8 mouse cellular contexts compared by ENCODE assay signal in genomic region chr2:25318119-25318966, GRCm38 (mm10). TPM values are rescaled to one million over a fixed set of nuclear protein-coding genes. Genes with fewer than 3 reads are reported as not detected.
A peak's percentile ranks its signal among the peaks of the same experiment; 100 is the strongest.
DNase-seq lines count a peak whose midpoint lies in the region; ATAC-seq and TF ChIP-seq lines count a peak whose summit lies in the region.

No protein-coding gene starts in this region.

- TF ChIP-seq CTCF in heart, postnatal 0 days (IDR thresholded peaks at IDR 0.05; ENCODE audit: low read depth): no peak
- no peak for TF ChIP-seq CTCF in heart, adult 2 months (IDR thresholded peaks at IDR 0.05)

- no peak overlapping the region for H3K27ac ChIP-seq in heart, postnatal 0 days (ENCODE audit: low read depth)
- H3K27ac ChIP-seq in heart, adult 2 months: no peak overlapping the region
- H3K27ac ChIP-seq in forebrain, embryonic 11.5 days (ENCODE audit: low read depth, low read length): no peak overlapping the region
- no peak overlapping the region for H3K27ac ChIP-seq in limb, embryonic 12.5 days

- TF ChIP-seq POLR2A in heart, adult 2 months (IDR thresholded peaks at IDR 0.05; ENCODE audit: insufficient read depth, low read depth, low read length): no peak

- 4% methylated on average over 23 of the region's 31 CpGs for WGBS in heart, postnatal 0 days
- WGBS in heart, adult 2 months: 10% methylated on average over 31 of the region's 31 CpGs
- 8% methylated on average over 31 of the region's 31 CpGs for WGBS in forebrain, embryonic 11.5 days
- WGBS in limb, embryonic 12.5 days: 7% methylated on average over 31 of the region's 31 CpGs

- no peak for ATAC-seq in heart, postnatal 0 days (ENCODE audit: insufficient read depth, low read depth)
- 0 out of 2 replicates have a peak, but pooled peaks have one; percentile 7 for ATAC-seq in forebrain, embryonic 11.5 days (replicated peaks; ENCODE audit: low FRiP score)
- no peak for ATAC-seq in limb, embryonic 12.5 days (ENCODE audit: insufficient number of reproducible peaks, insufficient read depth, low FRiP score, low TSS enrichment, low read depth)

- TF ChIP-seq EP300 in heart, postnatal 0 days (IDR thresholded peaks at IDR 0.05; ENCODE audit: low read depth): no peak
- TF ChIP-seq EP300 in heart, adult 2 months (IDR thresholded peaks at IDR 0.05; ENCODE audit: insufficient read depth, low read depth, low read length): no peak

- no peak for DNase-seq in heart, postnatal 0 days (ENCODE audit: low spot score)
- DNase-seq in heart, adult 2 months: no peak
- peak; percentile 25 for DNase-seq in MN1 (ENCODE audit: low spot score)
- no peak for DNase-seq in forebrain, embryonic 11.5 days (ENCODE audit: low spot score)
- peak; percentile 17 for DNase-seq in splenic B cell, adult 2 months (ENCODE audit: low read depth, low spot score)
- DNase-seq in yolk sac, embryonic 10.5 days (ENCODE audit: low spot score): no peak
- DNase-seq in T-cell, adult 2 months (ENCODE audit: low spot score): no peak

- intact Hi-C loops in heart, adult 2 months (cut with DNase I): no loop called here

- H3K9me3 ChIP-seq in heart, postnatal 0 days (replicated peaks; ENCODE audit: control insufficient read depth, low read length): no peaks in the 10 kb centered on the region
- H3K9me3 ChIP-seq in forebrain, embryonic 11.5 days (ENCODE audit: control insufficient read depth, low read length): no peaks in the 10 kb centered on the region
- H3K9me3 ChIP-seq in limb, embryonic 12.5 days: no peaks in the 10 kb centered on the region

- H3K4me2 ChIP-seq in heart, postnatal 0 days (ENCODE audit: low read depth, low read length): peak overlapping the region; percentile 46
- H3K4me2 ChIP-seq in forebrain, embryonic 11.5 days (ENCODE audit: low read depth, low read length, severe bottlenecking): peak overlapping the region; percentile 57
- peak overlapping the region; percentile 58 for H3K4me2 ChIP-seq in limb, embryonic 12.5 days

- peaks cover 46% of the 10 kb centered on the region for H3K27me3 ChIP-seq in heart, postnatal 0 days (ENCODE audit: control insufficient read depth, insufficient read depth, low read length)
- H3K27me3 ChIP-seq in heart, adult 2 months (ENCODE audit: control insufficient read depth, insufficient read depth, low read length): peaks cover 3% of the 10 kb centered on the region; the same call in 1 of the 2 replicates
- peaks cover 23% of the 10 kb centered on the region for H3K27me3 ChIP-seq in forebrain, embryonic 11.5 days (ENCODE audit: control insufficient read depth, insufficient read depth, low read length)
- peaks cover 88% of the 10 kb centered on the region for H3K27me3 ChIP-seq in limb, embryonic 12.5 days
- H3K27me3 ChIP-seq in splenic B cell, adult 2 months (ENCODE audit: control insufficient read depth, insufficient read depth, low read length, poor library complexity, severe bottlenecking): no peaks in the 10 kb centered on the region

- no peak overlapping the region for H3K9ac ChIP-seq in heart, postnatal 0 days (replicated peaks; ENCODE audit: low read depth, low read length)
- H3K9ac ChIP-seq in heart, adult 2 months (ENCODE audit: low read depth, low read length): no peak overlapping the region
- no peak overlapping the region; the same call in 1 of the 2 replicates for H3K9ac ChIP-seq in forebrain, embryonic 11.5 days (ENCODE audit: low read length)
- H3K9ac ChIP-seq in limb, embryonic 12.5 days (replicated peaks): no peak overlapping the region

- H3K4me1 ChIP-seq in heart, postnatal 0 days (ENCODE audit: control insufficient read depth, insufficient read depth): no peaks in the 10 kb centered on the region
- H3K4me1 ChIP-seq in heart, adult 2 months (ENCODE audit: control insufficient read depth, insufficient read depth, low read length): no peaks in the 10 kb centered on the region
- H3K4me1 ChIP-seq in forebrain, embryonic 11.5 days (replicated peaks; ENCODE audit: control insufficient read depth, insufficient read depth, low read length): peaks cover 3% of the 10 kb centered on the region; the same call in 1 of the 2 replicates
- H3K4me1 ChIP-seq in limb, embryonic 12.5 days (replicated peaks): peaks cover 6% of the 10 kb centered on the region

- H3K79me2 ChIP-seq in heart, adult 2 months (replicated peaks; ENCODE audit: control insufficient read depth, insufficient read depth, low read length): no peaks in the 10 kb centered on the region

- H3K36me3 ChIP-seq in heart, postnatal 0 days (replicated peaks; ENCODE audit: control insufficient read depth, insufficient read depth, low read length): no peaks in the 10 kb centered on the region
- no peaks in the 10 kb centered on the region for H3K36me3 ChIP-seq in heart, adult 2 months (ENCODE audit: control insufficient read depth, insufficient read depth, low read length)
- H3K36me3 ChIP-seq in forebrain, embryonic 11.5 days (ENCODE audit: control insufficient read depth, insufficient read depth, low read length): no peaks in the 10 kb centered on the region
- no peaks in the 10 kb centered on the region for H3K36me3 ChIP-seq in limb, embryonic 12.5 days
- no peaks in the 10 kb centered on the region for H3K36me3 ChIP-seq in splenic B cell, adult 2 months (ENCODE audit: control insufficient read depth, insufficient read depth, low read length, poor library complexity, severe bottlenecking)

- H3K4me3 ChIP-seq in heart, postnatal 0 days (ENCODE audit: low read depth, low read length): peak overlapping the region; percentile 25
- H3K4me3 ChIP-seq in heart, adult 2 months: no peak overlapping the region
- H3K4me3 ChIP-seq in forebrain, embryonic 11.5 days (ENCODE audit: low read depth, low read length): peak overlapping the region; percentile 28
- peak overlapping the region; percentile 32 for H3K4me3 ChIP-seq in limb, embryonic 12.5 days (replicated peaks)

RNA-seq across cellular contexts. Expression of gene Grin1, which starts 0.6 kb away (rescaled TPM):
- 0.46 TPM in 1 of 2 replicates, not detected in the other for total RNA-seq in heart, postnatal 0 days (2014; rRNA removed; ENCODE audit: low replicate concordance)
- polyA plus RNA-seq in heart, postnatal 0 days (2015; fragmentation: Nextera tagmentation; extraction: Ambion mirVana): not detected in 2 replicates
- total RNA-seq in heart, adult 2 months (2021): not detected
- 0.18 and 0.41 TPM in 2 replicates for polyA plus RNA-seq in heart, adult 2 months (2012; rRNA removed)
- 1.7 and 2.1 TPM in 2 replicates for polyA plus RNA-seq in forebrain, embryonic 11.5 days (2014; fragmentation: Nextera tagmentation; extraction: Ambion mirVana)
- polyA plus RNA-seq in limb, embryonic 12.5 days (2016; fragmentation: Nextera tagmentation; extraction: Ambion mirVana): 0.19 and 0.93 TPM in 2 replicates

RNA-seq across cellular contexts. Expression of gene Man1b1, which starts 13.8 kb away (rescaled TPM):
- total RNA-seq in heart, postnatal 0 days (2014; rRNA removed; ENCODE audit: low replicate concordance): 20.1 and 41.2 TPM in 2 replicates
- polyA plus RNA-seq in heart, postnatal 0 days (2015; fragmentation: Nextera tagmentation; extraction: Ambion mirVana): 18.8 and 19.5 TPM in 2 replicates
- total RNA-seq in heart, adult 2 months (2021): 10 to 100 TPM; 21.6 to 22.5 TPM
- polyA plus RNA-seq in heart, adult 2 months (2012; rRNA removed): 8.2 and 9.9 TPM in 2 replicates
- polyA plus RNA-seq in forebrain, embryonic 11.5 days (2014; fragmentation: Nextera tagmentation; extraction: Ambion mirVana): 75.7 and 77.8 TPM in 2 replicates
- 57.2 and 58.9 TPM in 2 replicates for polyA plus RNA-seq in limb, embryonic 12.5 days (2016; fragmentation: Nextera tagmentation; extraction: Ambion mirVana)

RNA-seq across cellular contexts. Expression of gene Lrrc26, which starts 28.6 kb away (rescaled TPM):
- not detected in 2 replicates for total RNA-seq in heart, postnatal 0 days (2014; rRNA removed; ENCODE audit: low replicate concordance)
- 1.2 TPM in 1 of 2 replicates, not detected in the other for polyA plus RNA-seq in heart, postnatal 0 days (2015; fragmentation: Nextera tagmentation; extraction: Ambion mirVana)
- total RNA-seq in heart, adult 2 months (2021): not detected
- 2.9 TPM in 1 of 2 replicates, not detected in the other for polyA plus RNA-seq in heart, adult 2 months (2012; rRNA removed)
- not detected in 2 replicates for polyA plus RNA-seq in forebrain, embryonic 11.5 days (2014; fragmentation: Nextera tagmentation; extraction: Ambion mirVana)
- polyA plus RNA-seq in limb, embryonic 12.5 days (2016; fragmentation: Nextera tagmentation; extraction: Ambion mirVana): not detected in 2 replicates

RNA-seq across cellular contexts. Expression of gene Tmem210, which starts 30.4 kb away (rescaled TPM):
- total RNA-seq in heart, postnatal 0 days (2014; rRNA removed; ENCODE audit: low replicate concordance): not detected in 2 replicates
- not detected in 2 replicates for polyA plus RNA-seq in heart, postnatal 0 days (2015; fragmentation: Nextera tagmentation; extraction: Ambion mirVana)
- not detected for total RNA-seq in heart, adult 2 months (2021)
- polyA plus RNA-seq in heart, adult 2 months (2012; rRNA removed): 0.27 and 0.44 TPM in 2 replicates
- polyA plus RNA-seq in forebrain, embryonic 11.5 days (2014; fragmentation: Nextera tagmentation; extraction: Ambion mirVana): not detected in 2 replicates
- polyA plus RNA-seq in limb, embryonic 12.5 days (2016; fragmentation: Nextera tagmentation; extraction: Ambion mirVana): not detected in 2 replicates

RNA-seq across cellular contexts. Expression of gene Dpp7, which starts 37.8 kb away (rescaled TPM):
- 9.0 and 13.2 TPM in 2 replicates for total RNA-seq in heart, postnatal 0 days (2014; rRNA removed; ENCODE audit: low replicate concordance)
- 4.3 and 4.6 TPM in 2 replicates for polyA plus RNA-seq in heart, postnatal 0 days (2015; fragmentation: Nextera tagmentation; extraction: Ambion mirVana)
- total RNA-seq in heart, adult 2 months (2021): 1 to 10 TPM; 4.8 to 5.4 TPM
- polyA plus RNA-seq in heart, adult 2 months (2012; rRNA removed): 11.4 and 11.8 TPM in 2 replicates
- polyA plus RNA-seq in forebrain, embryonic 11.5 days (2014; fragmentation: Nextera tagmentation; extraction: Ambion mirVana): 20.1 and 20.5 TPM in 2 replicates
- polyA plus RNA-seq in limb, embryonic 12.5 days (2016; fragmentation: Nextera tagmentation; extraction: Ambion mirVana): 19.7 and 21.8 TPM in 2 replicates

Comparison
In these comparisons a context has a peak if more than half of its experiments do, and no peak if none do; other contexts are left out.
1. DNase-seq: peak in MN1 (single experiment) and splenic B cell, adult 2 months (single experiment); none in heart, postnatal 0 days (single experiment), heart, adult 2 months (0 of 2), forebrain, embryonic 11.5 days (single experiment), yolk sac, embryonic 10.5 days (single experiment) and T-cell, adult 2 months (single experiment).
2. Peak in every context shown above with its lines, with median percentiles within 50 percentile points of each other: H3K4me2 ChIP-seq.